Mouse (Mus musculus) cortical plate, adult 2 months (tissue): ENCODE measurements around the gene Topaz1. TPM values are rescaled to one million over a fixed set of nuclear protein-coding genes. Genes with fewer than 3 reads are reported as not detected.
A peak's percentile ranks its signal among the peaks of the same experiment; 100 is the strongest.

Source experiments
- H3K27ac ChIP-seq: fragments of 200-500 bp; 2 replicates; pipeline ENCODE4 v1.5.1; 2012; ENCODE audit warnings: low read length, control low read depth, inconsistent platforms; ENCODE audit not compliant: insufficient read depth
- H3K4me1 ChIP-seq: fragments of 200-500 bp; 2 replicates; pipeline ENCODE4 v1.6.1; 2011; ENCODE audit warnings: low read length; ENCODE audit not compliant: control insufficient read depth, insufficient read depth
- H3K4me3 ChIP-seq: fragments of 200-500 bp; 2 replicates; pipeline ENCODE4 v1.5.1; 2011; ENCODE audit warnings: mild to moderate bottlenecking, low read length, control low read depth; ENCODE audit not compliant: insufficient read depth
- CTCF ChIP-seq: fragments of 200-500 bp; IDR thresholded peaks from 2 replicates; pipeline ENCODE4 v1.5.1; 2011; ENCODE audit warnings: mild to moderate bottlenecking, control low read depth, low read length; ENCODE audit not compliant: insufficient read depth; ENCODE audit errors: extremely low read depth
- POLR2A ChIP-seq: fragments of 200-500 bp; IDR thresholded peaks from 2 replicates; pipeline ENCODE4 v1.6.1; 2011; ENCODE audit warnings: mild to moderate bottlenecking, low read length, control low read depth; ENCODE audit not compliant: insufficient read depth; ENCODE audit errors: extremely low read depth
- polyA plus RNA-seq: library from polyadenylated mRNA; depleted of rRNA; stranded (reverse); fragments of >200 nt; gene quantifications from 2 replicates; pipeline ENCODE4 v1.2.3, GENCODE M21; 2012

Topaz1 gene
- polyA plus RNA-seq, 1 experiment: not detected

DNA sequence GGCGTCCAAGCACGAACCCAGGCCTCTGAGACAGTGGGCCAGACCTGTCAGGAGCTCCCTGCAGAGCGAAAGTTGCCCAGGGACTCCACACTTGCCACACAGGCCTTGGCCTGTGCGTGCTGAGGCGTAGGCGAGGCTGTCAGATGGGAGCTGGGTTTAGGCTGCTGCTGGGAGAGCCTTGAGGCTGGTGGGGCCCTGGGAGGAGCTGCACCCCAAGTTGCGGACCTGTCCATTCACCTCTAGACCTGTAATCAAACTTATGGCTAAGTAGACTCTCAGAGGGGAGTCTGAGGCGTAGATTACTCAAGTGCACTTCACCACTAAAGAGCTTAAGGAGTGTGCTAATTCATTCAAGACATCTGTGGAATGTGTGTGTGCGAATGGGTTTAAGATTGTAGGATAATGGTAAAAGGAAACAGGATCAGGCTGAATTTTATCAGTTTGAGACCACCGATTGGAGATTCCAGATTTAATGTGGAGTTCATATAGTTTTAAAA lies 58.7 kb downstream of the Topaz1 start:
- H3K4me1 ChIP-seq: peaks cover 3% of the 10 kb centered on the region; the same call in 1 of the 2 replicates
- TF ChIP-seq CTCF: no peak
- no peak for TF ChIP-seq POLR2A
- H3K27ac ChIP-seq: peak overlapping the region; percentile 69
- peak overlapping the region; percentile 74 for H3K4me3 ChIP-seq

DNA sequence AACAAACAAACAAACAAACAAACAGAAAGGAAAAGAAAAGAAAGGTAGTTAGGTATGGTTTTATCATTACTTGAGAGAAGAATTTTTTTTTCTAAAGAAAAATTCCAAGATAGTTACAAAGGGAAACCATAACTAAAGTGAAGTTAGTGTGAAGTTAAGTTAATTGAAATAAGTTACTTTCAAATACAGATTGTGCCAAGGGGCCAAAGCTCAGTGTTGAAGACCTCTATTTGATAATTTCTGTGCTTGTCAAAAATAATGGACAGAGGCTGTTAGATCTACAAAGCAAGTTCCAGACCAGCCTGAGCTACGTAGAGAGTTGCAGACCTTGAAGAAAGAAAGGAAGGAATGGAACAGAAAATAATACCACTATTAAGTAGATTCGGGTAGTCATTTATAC lies 60.0 kb downstream of the Topaz1 start:
- Histone ChIP-seq H3K4me3 (no peak overlapping the region), H3K4me1 (peaks cover 3% of the 10 kb centered on the region; the same call in 1 of the 2 replicates), H3K27ac (no peak overlapping the region)
- no peak for TF ChIP-seq CTCF
- TF ChIP-seq POLR2A: no peak

DNA sequence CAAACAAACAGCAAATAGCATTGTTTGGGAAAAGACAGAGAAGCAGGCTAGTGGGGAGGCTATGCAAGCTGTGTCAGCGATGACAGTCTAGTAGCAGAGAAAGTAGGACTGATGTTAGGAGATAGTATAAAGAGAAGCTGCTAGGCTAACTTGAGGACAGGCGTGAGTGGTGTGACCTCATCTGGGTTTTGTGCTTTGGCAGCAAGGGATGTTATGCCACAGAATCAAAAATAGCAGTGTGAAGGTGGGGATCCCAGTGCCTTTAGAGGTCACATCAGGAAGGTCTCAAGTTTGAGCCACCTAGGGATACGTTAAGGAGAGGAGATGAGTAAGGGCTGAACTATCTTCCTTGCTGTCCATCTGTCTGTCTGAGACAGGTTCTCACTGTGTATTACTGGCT lies 63.1 kb downstream of the Topaz1 start:
- Histone ChIP-seq H3K4me3 (no peak overlapping the region), H3K4me1 (peaks cover 3% of the 10 kb centered on the region; the same call in 1 of the 2 replicates), H3K27ac (no peak overlapping the region)
- TF ChIP-seq CTCF (no peak), POLR2A (no peak)

- no peak overlapping the region for H3K27ac ChIP-seq
- TF ChIP-seq CTCF (no peak), POLR2A (no peak)
- no peaks in the 10 kb centered on the region for H3K4me1 ChIP-seq
- H3K4me3 ChIP-seq: no peak overlapping the region
These were observed 65.2 kb downstream of the Topaz1 start for GRCm38 (mm10) chr9:122812386-122812785.

- H3K27ac ChIP-seq: no peak overlapping the region
- H3K4me1 ChIP-seq: no peaks in the 10 kb centered on the region
- TF ChIP-seq CTCF: no peak
- TF ChIP-seq POLR2A: no peak
- no peak overlapping the region for H3K4me3 ChIP-seq
These were observed 67.6 kb downstream of the Topaz1 start for GRCm38 (mm10) chr9:122814775-122815174.

GRCm38 (mm10) chr9:122815239-122815851 lies 68.2 kb downstream of the Topaz1 start:
- H3K27ac ChIP-seq: no peak overlapping the region
- H3K4me3 ChIP-seq: no peak overlapping the region
- no peaks in the 10 kb centered on the region for H3K4me1 ChIP-seq
- no peak for TF ChIP-seq CTCF
- TF ChIP-seq POLR2A: no peak

DNA sequence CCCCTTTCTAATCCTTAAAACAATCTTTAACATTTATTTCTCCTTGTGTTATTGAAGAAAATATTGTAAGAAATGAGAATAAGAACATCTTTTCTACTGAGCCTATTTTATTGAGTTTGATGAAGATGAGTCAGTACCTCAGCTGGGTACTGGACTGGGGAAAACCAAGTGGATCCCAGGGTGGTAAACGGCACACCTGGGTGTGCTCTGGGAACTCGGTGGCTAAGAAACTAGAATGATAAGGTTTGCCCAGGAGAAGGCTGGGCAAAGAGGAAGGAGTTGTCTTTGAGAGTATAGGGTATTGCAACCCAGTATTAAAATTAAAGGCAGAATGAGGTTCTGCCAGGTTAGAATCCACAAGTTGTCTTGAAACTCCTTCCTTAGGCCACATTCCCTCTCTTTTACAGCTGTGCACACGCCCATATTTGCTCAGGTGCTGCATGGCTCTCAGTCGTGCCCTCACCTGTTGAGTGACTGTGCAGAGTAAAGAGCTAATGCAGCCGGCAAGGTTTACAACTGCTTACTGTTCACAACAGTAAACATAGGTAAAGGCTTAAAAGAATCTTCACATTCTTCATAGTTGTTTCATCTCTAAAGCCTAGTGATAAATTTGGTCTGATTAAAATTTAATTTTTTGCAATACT lies 76.3 kb downstream of the Topaz1 start:
- Histone ChIP-seq H3K27ac (no peak overlapping the region), H3K4me1 (no peaks in the 10 kb centered on the region), H3K4me3 (no peak overlapping the region)
- TF ChIP-seq CTCF: no peak
- TF ChIP-seq POLR2A: no peak

- no peaks in the 10 kb centered on the region for H3K4me1 ChIP-seq
- no peak overlapping the region for H3K4me3 ChIP-seq
- TF ChIP-seq POLR2A (no peak), CTCF (no peak)
- H3K27ac ChIP-seq: no peak overlapping the region
These were observed 79.6 kb downstream of the Topaz1 start for GRCm38 (mm10) chr9:122826743-122827142.

GRCm38 (mm10) chr9:122829826-122830380 lies 82.8 kb downstream of the Topaz1 start:
- TF ChIP-seq POLR2A (no peak), CTCF (no peak)
- H3K4me1 ChIP-seq: no peaks in the 10 kb centered on the region
- no peak overlapping the region for H3K4me3 ChIP-seq
- H3K27ac ChIP-seq: no peak overlapping the region
